Mouse (Mus musculus): ENCODE results near the gene Thrsp.

Gene Thrsp

GRCm38 (mm10) chr7:97418717-97419116 lies 1.2 kb upstream of the Thrsp start:
- DNase-seq (ENCODE audit: low read depth, low spot score) = no peak

GRCm38 (mm10) chr7:97416473-97416872 lies 1.1 kb downstream of the Thrsp start:
- no peak for DNase-seq (ENCODE audit: low read depth, low spot score)

- no peak for DNase-seq (ENCODE audit: low read depth, low spot score)
Measured at GRCm38 (mm10) chr7:97414915-97415687, 2.4 kb downstream of the Thrsp start.

GRCm38 (mm10) chr7:97414426-97414825 lies 3.1 kb downstream of the Thrsp start:
- DNase-seq (ENCODE audit: low read depth, low spot score) = peak; percentile 85

- no peak for DNase-seq (ENCODE audit: low read depth, low spot score)
Measured at GRCm38 (mm10) chr7:97413981-97414380, 3.5 kb downstream of the Thrsp start.

GRCm38 (mm10) chr7:97411575-97411974 lies 6.0 kb downstream of the Thrsp start:
- peak; percentile 57 for DNase-seq (ENCODE audit: low read depth, low spot score)

GRCm38 (mm10) chr7:97411106-97411505 lies 6.4 kb downstream of the Thrsp start:
- no peak for DNase-seq (ENCODE audit: low read depth, low spot score)

GRCm38 (mm10) chr7:97407145-97407544 lies 10.4 kb downstream of the Thrsp start:
- no peak for DNase-seq (ENCODE audit: low read depth, low spot score)

- peak; percentile 89 for DNase-seq (ENCODE audit: low read depth, low spot score)
Measured at GRCm38 (mm10) chr7:97399960-97400715, 17.4 kb downstream of the Thrsp start, which contains the start of gene Ndufc2. Ndufc2 (plus strand) TSS chr7:97400003.

- DNase-seq (ENCODE audit: low read depth, low spot score) = no peak
Measured at GRCm38 (mm10) chr7:97398943-97399342, 18.6 kb downstream of the Thrsp start.

GRCm38 (mm10) chr7:97394375-97394774 lies 23.2 kb downstream of the Thrsp start:
- DNase-seq (ENCODE audit: low read depth, low spot score) = no peak

- no peak for DNase-seq (ENCODE audit: low read depth, low spot score)
Measured at GRCm38 (mm10) chr7:97392079-97392445, 25.5 kb downstream of the Thrsp start.

GRCm38 (mm10) chr7:97391293-97392078 lies 26.0 kb downstream of the Thrsp start:
- DNase-seq (ENCODE audit: low read depth, low spot score) = no peak

GRCm38 (mm10) chr7:97388541-97388940 lies 29.0 kb downstream of the Thrsp start:
- DNase-seq (ENCODE audit: low read depth, low spot score) = no peak

GRCm38 (mm10) chr7:97387561-97388147 lies 29.9 kb downstream of the Thrsp start:
- no peak for DNase-seq (ENCODE audit: low read depth, low spot score)

- DNase-seq (ENCODE audit: low read depth, low spot score) = no peak
Measured at GRCm38 (mm10) chr7:97386806-97387370, 30.6 kb downstream of the Thrsp start.

GRCm38 (mm10) chr7:97386106-97386805 lies 31.3 kb downstream of the Thrsp start:
- no peak for DNase-seq (ENCODE audit: low read depth, low spot score)

GRCm38 (mm10) chr7:97383496-97384132 lies 33.9 kb downstream of the Thrsp start:
- no peak for DNase-seq (ENCODE audit: low read depth, low spot score)

GRCm38 (mm10) chr7:97382661-97383060 lies 34.9 kb downstream of the Thrsp start:
- DNase-seq (ENCODE audit: low read depth, low spot score) = no peak

GRCm38 (mm10) chr7:97380500-97381123 lies 36.9 kb downstream of the Thrsp start:
- DNase-seq (ENCODE audit: low read depth, low spot score) = no peak
